Mouse (Mus musculus) heart, embryonic 14.5 days (tissue): ENCODE data around the gene Dnajb1. TPM values are rescaled to one million over a fixed set of nuclear protein-coding genes. Genes with fewer than 3 reads are reported as not detected.

Experiments used
- ATAC-seq: fragments of 200-750 bp; cut with Nextera tagmentation; 2 replicates; pipeline ENCODE4 v1.8.0; 2017; ENCODE audit warnings: low read depth, moderate TSS enrichment; ENCODE audit not compliant: insufficient number of reproducible peaks, insufficient read depth, low FRiP score
- H3K27ac ChIP-seq, 2 experiments: fragments of 200-500 bp in 1 of 2; fragments of 300-500 bp in 1 of 2; sonication (generic) in 1 of 2; replicated peaks in 1 of 2; 2 replicates each; pipeline ENCODE4 v1.5.1; 2012 to 2014; ENCODE audit warnings: low read depth in 2 of 2, low read length in 2 of 2, control low read depth in 1 of 2, mild to moderate bottlenecking in 1 of 2, mixed read lengths in 1 of 2; ENCODE audit not compliant: control insufficient read depth in 1 of 2, insufficient read depth in 1 of 2
- H3K27me3 ChIP-seq: fragments of 300-500 bp; sonication (generic); 2 replicates; pipeline ENCODE4 v1.6.1; 2014; ENCODE audit warnings: mild to moderate bottlenecking, low read length, control low read depth; ENCODE audit not compliant: control insufficient read depth, insufficient read depth
- H3K36me3 ChIP-seq: fragments of 300-500 bp; sonication (generic); 2 replicates; pipeline ENCODE4 v1.6.1; 2014; ENCODE audit warnings: mild to moderate bottlenecking, control low read depth, low read length, mixed read lengths; ENCODE audit not compliant: control insufficient read depth, insufficient read depth
- H3K4me1 ChIP-seq, 2 experiments: fragments of 200-500 bp in 1 of 2; fragments of 300-500 bp in 1 of 2; sonication (generic) in 1 of 2; 2 replicates each; pipeline ENCODE4 v1.6.1; 2012 to 2014; ENCODE audit warnings: low read length in 2 of 2, control low read depth in 1 of 2, mixed read lengths in 1 of 2; ENCODE audit not compliant: control insufficient read depth in 2 of 2, insufficient read depth in 2 of 2
- H3K4me2 ChIP-seq: fragments of 300-500 bp; sonication (generic); 2 replicates; pipeline ENCODE4 v1.6.1; 2014; ENCODE audit warnings: mild to moderate bottlenecking, low read length
- H3K4me3 ChIP-seq, 2 experiments: fragments of 200-500 bp in 1 of 2; fragments of 300-500 bp in 1 of 2; sonication (generic) in 1 of 2; 2 replicates each; pipeline ENCODE4 v1.5.1; 2012 to 2014; ENCODE audit warnings: low read length in 2 of 2, mild to moderate bottlenecking in 2 of 2, control low read depth in 1 of 2, low read depth in 1 of 2, moderate library complexity in 1 of 2; ENCODE audit not compliant: control insufficient read depth in 1 of 2, insufficient read depth in 1 of 2
- H3K9ac ChIP-seq: fragments of 300-500 bp; sonication (generic); 2 replicates; pipeline ENCODE4 v1.6.1; 2014; ENCODE audit warnings: mild to moderate bottlenecking, low read length
- H3K9me3 ChIP-seq: fragments of 300-500 bp; sonication (generic); 2 replicates; pipeline ENCODE4 v1.6.1; 2016; ENCODE audit warnings: low read length, control low read depth; ENCODE audit not compliant: control insufficient read depth
- WGBS: fragments of 180-500 bp; shearing (Covaris S2); extraction: QIAGEN DNeasy Blood & Tissue Kit; methylation state at CpG from one replicate; pipeline ENCODE4 v1.1.7; 2014; 5-methylcytosine and 5-hydroxymethylcytosine counted together
- polyA plus RNA-seq: library from polyadenylated mRNA; unstranded; fragments of >200 nt; fragmentation: Nextera tagmentation; extraction: Ambion mirVana; gene quantifications from 2 replicates; pipeline ENCODE4 v1.2.1, GENCODE M21; 2014

Dnajb1 gene
- polyA plus RNA-seq, 1 experiment from 2014 or later: 38.2 TPM

- no peak overlapping the region for H3K4me3 ChIP-seq
- peaks cover 52 to 64% of the 10 kb centered on the region in 2 experiments for H3K4me1 ChIP-seq
- WGBS: 55% methylated on average over 15 of the region's 15 CpGs
- peak overlapping the region; percentile 69 for H3K9ac ChIP-seq
- no peak for ATAC-seq
- no peaks in the 10 kb centered on the region for H3K27me3 ChIP-seq
- no peak overlapping the region for H3K4me2 ChIP-seq
- peak overlapping the region; percentile 36 to 98; a peak in 3 of 4 replicates for H3K27ac ChIP-seq
- peaks cover 43% of the 10 kb centered on the region for H3K36me3 ChIP-seq
- no peaks in the 10 kb centered on the region for H3K9me3 ChIP-seq
Observed at GRCm38 (mm10) chr8:83574631-83575315, 33.2 kb upstream of the Dnajb1 start.

DNA sequence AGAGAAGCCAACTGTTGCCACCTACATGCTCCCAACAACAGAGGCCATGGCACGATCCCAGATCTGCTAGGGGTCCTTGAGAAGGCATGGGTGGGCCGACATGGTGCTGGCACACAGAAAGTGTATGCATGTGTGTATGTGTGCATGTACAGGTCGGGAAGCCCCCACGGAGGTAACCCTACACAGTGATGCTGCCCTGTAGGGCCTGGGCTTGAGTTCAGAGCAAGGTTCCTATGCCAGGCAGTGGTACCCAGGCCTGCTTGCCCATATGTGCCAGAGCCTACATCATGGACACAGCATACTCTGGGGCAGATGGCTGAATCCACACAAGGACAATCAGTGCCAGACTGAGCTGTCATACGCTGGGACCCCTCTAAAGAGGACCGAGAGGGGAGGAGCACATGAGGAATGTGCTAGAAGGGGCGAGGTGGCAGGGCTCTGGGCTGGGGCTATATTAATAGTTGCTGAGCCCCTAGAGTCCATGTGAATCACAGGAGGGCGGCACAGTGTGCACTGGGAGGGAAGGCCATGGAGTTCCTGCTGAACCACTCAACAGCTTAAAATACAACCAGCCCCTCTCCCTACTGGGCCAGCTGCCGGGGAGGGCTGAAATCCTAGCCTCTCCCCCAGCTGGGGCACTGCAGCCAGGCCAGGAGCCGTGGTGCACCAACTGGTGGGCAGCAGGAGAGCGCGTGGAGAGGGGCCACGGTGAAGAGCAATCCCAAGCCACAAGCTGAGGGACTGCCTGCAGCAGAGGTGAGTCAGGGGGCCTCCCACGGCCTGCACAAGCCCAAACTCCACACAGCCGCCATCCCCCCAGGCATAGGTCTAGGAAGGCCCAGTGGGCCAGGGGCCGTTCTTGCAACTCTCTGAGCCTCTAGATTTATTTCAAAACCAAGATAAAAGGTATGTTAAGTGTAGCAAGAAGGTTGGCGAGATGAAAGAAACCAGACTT, 32.2 kb upstream of the Dnajb1 start:
- no peaks in the 10 kb centered on the region for H3K9me3 ChIP-seq
- peak overlapping the region; percentile 85 to 98 for H3K27ac ChIP-seq
- peak overlapping the region; percentile 69 for H3K9ac ChIP-seq
- no peaks in the 10 kb centered on the region for H3K27me3 ChIP-seq
- peaks cover 38% of the 10 kb centered on the region for H3K36me3 ChIP-seq
- 45% methylated on average over 17 of the region's 17 CpGs for WGBS
- ATAC-seq: peak; percentile 10
- H3K4me1 ChIP-seq: peaks cover 54 to 70% of the 10 kb centered on the region in 2 experiments
- peak overlapping the region; percentile 52 for H3K4me2 ChIP-seq
- H3K4me3 ChIP-seq: peak overlapping the region; percentile 9 to 21; a peak in 3 of 4 replicates

- Histone ChIP-seq H3K27ac (peak overlapping the region; percentile 98), H3K4me1 (peaks cover 58 to 75% of the 10 kb centered on the region in 2 experiments), H3K36me3 (peaks cover 32% of the 10 kb centered on the region), H3K4me3 (peak overlapping the region in 1 of 2 experiments; percentile 21; a peak in 1 of 4 replicates), H3K27me3 (no peaks in the 10 kb centered on the region), H3K9ac (peak overlapping the region; percentile 69), H3K4me2 (peak overlapping the region; percentile 52), H3K9me3 (no peaks in the 10 kb centered on the region)
- no peak for ATAC-seq
- 25% methylated on average over 2 of the region's 4 CpGs for WGBS
Observed at GRCm38 (mm10) chr8:83576516-83576895, 31.5 kb upstream of the Dnajb1 start.

GRCm38 (mm10) chr8:83576921-83577320, 31.1 kb upstream of the Dnajb1 start:
- peak overlapping the region in 1 of 2 experiments; percentile 21; a peak in 1 of 4 replicates for H3K4me3 ChIP-seq
- no peaks in the 10 kb centered on the region for H3K27me3 ChIP-seq
- no peaks in the 10 kb centered on the region for H3K9me3 ChIP-seq
- H3K9ac ChIP-seq: peak overlapping the region; percentile 69
- 0 out of 2 replicates have a peak, but pooled peaks have one; percentile 0 for ATAC-seq
- H3K36me3 ChIP-seq: peaks cover 28% of the 10 kb centered on the region
- peak overlapping the region; percentile 52 for H3K4me2 ChIP-seq
- peaks cover 58 to 79% of the 10 kb centered on the region in 2 experiments for H3K4me1 ChIP-seq
- peak overlapping the region; percentile 98 for H3K27ac ChIP-seq
- WGBS: 41% methylated on average over 4 of the region's 4 CpGs

GRCm38 (mm10) chr8:83577384-83577791, 30.6 kb upstream of the Dnajb1 start:
- H3K4me1 ChIP-seq: peaks cover 58 to 79% of the 10 kb centered on the region in 2 experiments
- no peak overlapping the region for H3K4me3 ChIP-seq
- peak; percentile 29 for ATAC-seq
- no peaks in the 10 kb centered on the region for H3K27me3 ChIP-seq
- H3K4me2 ChIP-seq: peak overlapping the region; percentile 52
- H3K27ac ChIP-seq: peak overlapping the region; percentile 98
- WGBS: 37% methylated on average over 9 of the region's 9 CpGs
- H3K9ac ChIP-seq: peak overlapping the region; percentile 69
- no peaks in the 10 kb centered on the region for H3K9me3 ChIP-seq
- peaks cover 23% of the 10 kb centered on the region for H3K36me3 ChIP-seq

DNA sequence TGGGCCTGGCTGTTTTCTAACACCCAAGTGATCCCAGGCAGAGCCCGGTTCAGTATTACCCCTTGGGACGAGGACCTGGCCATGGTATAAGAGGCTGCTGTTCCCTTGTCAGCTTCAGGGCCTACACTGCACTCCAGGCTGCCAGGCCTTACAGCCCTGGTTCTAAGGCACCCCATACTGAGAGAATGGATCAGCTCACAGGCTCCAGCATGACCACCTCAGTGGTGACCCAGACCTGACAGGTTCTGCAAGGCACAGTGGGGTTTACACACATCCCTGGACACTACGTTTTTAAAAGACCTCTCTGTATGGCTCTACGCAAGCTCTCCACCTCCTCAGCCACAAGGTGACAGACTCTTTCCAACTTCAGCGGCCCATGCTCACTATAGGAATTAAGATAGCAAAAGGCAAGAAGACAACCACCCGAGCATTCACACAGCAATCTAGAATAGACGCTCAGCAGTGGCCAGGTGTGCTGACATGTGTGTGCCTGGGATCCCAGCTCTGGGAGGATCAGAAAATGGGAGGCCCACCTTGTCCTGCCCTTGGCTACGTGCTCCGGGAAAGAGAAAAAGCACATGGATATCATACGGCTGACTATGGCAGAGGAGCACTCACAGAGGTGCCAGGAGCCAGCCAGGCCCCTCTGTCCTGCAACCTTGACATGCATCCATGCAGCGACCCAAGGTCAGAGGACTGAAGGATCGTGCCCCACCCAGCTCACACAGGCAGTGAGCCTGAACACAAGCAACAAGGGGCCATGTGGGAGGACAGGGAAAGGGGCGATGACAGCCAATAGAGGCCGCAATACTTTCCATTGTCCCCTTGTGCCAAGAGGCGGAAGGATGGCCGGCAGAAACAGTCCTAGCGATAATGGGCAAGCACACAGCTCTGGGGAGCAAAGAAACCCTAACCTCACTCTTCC, 29.6 kb upstream of the Dnajb1 start:
- peak overlapping the region; percentile 98 for H3K27ac ChIP-seq
- H3K4me1 ChIP-seq: peaks cover 58 to 76% of the 10 kb centered on the region in 2 experiments
- H3K4me3 ChIP-seq: no peak overlapping the region
- 32% methylated on average over 17 of the region's 17 CpGs for WGBS
- H3K36me3 ChIP-seq: peaks cover 15% of the 10 kb centered on the region
- ATAC-seq: peak; percentile 32; the same call in 1 of the 2 replicates
- H3K27me3 ChIP-seq: no peaks in the 10 kb centered on the region
- H3K4me2 ChIP-seq: peak overlapping the region; percentile 35
- H3K9me3 ChIP-seq: no peaks in the 10 kb centered on the region
- peak overlapping the region; percentile 68 for H3K9ac ChIP-seq
